In the genomic region with DNA sequence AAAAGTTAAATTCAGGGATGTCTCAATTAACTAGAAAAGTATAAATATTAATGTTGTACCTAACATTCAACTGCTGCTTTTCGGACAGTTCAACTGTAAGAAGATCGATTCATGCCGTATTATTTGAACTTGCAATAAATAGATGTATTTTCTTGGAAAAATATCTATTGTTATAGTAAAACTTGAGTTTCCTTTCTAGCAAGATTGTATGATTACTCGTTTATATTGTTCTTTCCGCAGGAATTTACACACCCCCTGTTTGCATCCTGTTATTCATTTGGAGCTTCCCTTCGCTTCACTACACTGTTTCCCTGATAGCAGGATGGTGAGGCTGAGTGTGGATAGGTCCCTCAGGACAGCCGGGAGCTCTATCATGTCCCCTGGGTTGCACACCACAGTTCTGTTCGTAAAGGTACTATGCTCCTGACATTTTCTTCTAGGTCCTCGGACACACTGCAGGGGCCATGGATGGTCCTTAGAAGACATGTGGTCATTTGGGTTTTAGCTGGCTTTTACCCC, we compare ENCODE assay signal across 19 mouse cellular contexts. TPM values are rescaled to one million over a fixed set of nuclear protein-coding genes. Genes with fewer than 3 reads are reported as not detected.
DNase-seq lines count a peak whose midpoint lies in the region; ATAC-seq and TF ChIP-seq lines count a peak whose summit lies in the region.
"Had no signal": no experiment of that assay in that cellular context is flagged by ENCODE, and none has a peak within 500 bp of the region (broad histone marks: within the 10 kb centered on the region; RNA-seq: fewer than 3 reads in every experiment).

No protein-coding gene starts in this region.

- 0 out of 2 replicates have a peak, but pooled peaks have one; percentile 33 for TF ChIP-seq EP300 in heart, postnatal 0 days (IDR thresholded peaks at IDR 0.05; ENCODE audit: low read depth)

- H3K27me3 ChIP-seq in heart, postnatal 0 days (ENCODE audit: control insufficient read depth, insufficient read depth, low read length) = no peaks in the 10 kb centered on the region
- H3K27me3 ChIP-seq in embryonic facial prominence, embryonic 10.5 days (replicated peaks; ENCODE audit: low read depth, poor library complexity, severe bottlenecking) = no peaks in the 10 kb centered on the region
- H3K27me3 ChIP-seq: embryonic facial prominence, embryonic 13.5 days; liver, embryonic 13.5 days had no signal

- peak overlapping the region; percentile 25; the same call in 1 of the 2 replicates for H3K27ac ChIP-seq in heart, postnatal 0 days (ENCODE audit: low read depth)
- peak overlapping the region; percentile 76 for H3K27ac ChIP-seq in brown adipose tissue, adult 24 weeks (replicated peaks; ENCODE audit: low read depth, low read length)
- no peak overlapping the region for H3K27ac ChIP-seq in embryonic facial prominence, embryonic 10.5 days (replicated peaks)
- H3K27ac ChIP-seq: embryonic facial prominence, embryonic 13.5 days; hindbrain, embryonic 14.5 days; liver, embryonic 13.5 days; stomach, postnatal 0 days had no signal

- H3K36me3 ChIP-seq in heart, postnatal 0 days (replicated peaks; ENCODE audit: control insufficient read depth, insufficient read depth, low read length) = no peaks in the 10 kb centered on the region
- H3K36me3 ChIP-seq in embryonic facial prominence, embryonic 10.5 days (replicated peaks) = no peaks in the 10 kb centered on the region
- H3K36me3 ChIP-seq: embryonic facial prominence, embryonic 13.5 days had no signal

- no peak for TF ChIP-seq CTCF in heart, postnatal 0 days (IDR thresholded peaks at IDR 0.05; ENCODE audit: low read depth)

- ATAC-seq in heart, postnatal 0 days (ENCODE audit: insufficient read depth, low read depth) = peak; percentile 33; the same call in 1 of the 2 replicates
- ATAC-seq: forebrain, embryonic 14.5 days had no signal

- no peak overlapping the region for H3K9ac ChIP-seq in heart, postnatal 0 days (replicated peaks; ENCODE audit: low read depth, low read length)
- H3K9ac ChIP-seq: embryonic facial prominence, embryonic 13.5 days; hindbrain, embryonic 14.5 days; liver, embryonic 13.5 days had no signal

- no peaks in the 10 kb centered on the region for H3K4me1 ChIP-seq in heart, postnatal 0 days (ENCODE audit: control insufficient read depth, insufficient read depth)
- peaks cover 14% of the 10 kb centered on the region for H3K4me1 ChIP-seq in brown adipose tissue, adult 24 weeks (ENCODE audit: control insufficient read depth, insufficient read depth, insufficient read length, low read length)
- no peaks in the 10 kb centered on the region for H3K4me1 ChIP-seq in embryonic facial prominence, embryonic 10.5 days
- H3K4me1 ChIP-seq: embryonic facial prominence, embryonic 13.5 days had no signal

- no peak overlapping the region for H3K4me3 ChIP-seq in heart, postnatal 0 days (ENCODE audit: low read depth, low read length)
- no peak overlapping the region for H3K4me3 ChIP-seq in brown adipose tissue, adult 24 weeks (ENCODE audit: insufficient read depth, low read depth, low read length)
- no peak overlapping the region for H3K4me3 ChIP-seq in embryonic facial prominence, embryonic 10.5 days
- H3K4me3 ChIP-seq: embryonic facial prominence, embryonic 13.5 days; liver, embryonic 13.5 days had no signal

- peak; percentile 4 for DNase-seq in adrenal gland, postnatal 10 days
- DNase-seq in adrenal gland, adult 2 months = no peak
- no peak for DNase-seq in heart, postnatal 0 days (ENCODE audit: low spot score)
- no peak for DNase-seq in heart, postnatal 4 days
- DNase-seq in lung, postnatal 10 days = peak; percentile 50
- no peak for DNase-seq in urinary bladder, adult 2 months (ENCODE audit: low spot score)
- DNase-seq in embryonic facial prominence, embryonic 10.5 days (ENCODE audit: low spot score) = no peak
- DNase-seq: adrenal gland, adult 8-10 months; cerebellum, postnatal 10 days; kidney, postnatal 4 days; layer of hippocampus, adult 9-11 months; liver, embryonic 13.5 days; retina, postnatal 1 day had no signal

- WGBS in heart, postnatal 0 days = 65% methylated on average over 9 of the region's 9 CpGs
- 93% methylated on average over 9 of the region's 9 CpGs for WGBS in embryonic facial prominence, embryonic 10.5 days

- H3K9me3 ChIP-seq in heart, postnatal 0 days (replicated peaks; ENCODE audit: control insufficient read depth, low read length) = no peaks in the 10 kb centered on the region
- H3K9me3 ChIP-seq in embryonic facial prominence, embryonic 10.5 days = no peaks in the 10 kb centered on the region
- H3K9me3 ChIP-seq: embryonic facial prominence, embryonic 13.5 days; liver, embryonic 13.5 days had no signal

- H3K4me2 ChIP-seq in heart, postnatal 0 days (ENCODE audit: low read depth, low read length) = no peak overlapping the region
- H3K4me2 ChIP-seq: embryonic facial prominence, embryonic 13.5 days; hindbrain, embryonic 14.5 days; liver, embryonic 13.5 days; midbrain, embryonic 11.5 days had no signal

RNA-seq across cellular contexts. Expression of a gene that starts 12.2 kb away (rescaled TPM):
- 10 to 100 TPM; 11.8 to 13.3 TPM for total RNA-seq in adrenal gland, postnatal 10 days (2021)
- total RNA-seq in adrenal gland, adult 2 months (2021) = 1 to 10 TPM; 2.4 to 4.3 TPM
- polyA plus RNA-seq in adrenal gland, adult 2 months (2012; rRNA removed) = 1.6 TPM in 2 replicates
- total RNA-seq in heart, postnatal 0 days (2014; rRNA removed; ENCODE audit: low replicate concordance) = 6.6 and 7.1 TPM in 2 replicates
- polyA plus RNA-seq in heart, postnatal 0 days (2015; fragmentation: Nextera tagmentation; extraction: Ambion mirVana) = 1.2 and 1.8 TPM in 2 replicates
- total RNA-seq in heart, postnatal 4 days (2021) = 1 to 10 TPM; 4.8 to 5.6 TPM
- 1.7 and 2.9 TPM in 2 replicates for polyA plus RNA-seq in brown adipose tissue, adult 24 weeks (2012; ENCODE audit: insufficient read depth, insufficient read length, missing spikeins)
- polyA plus RNA-seq in urinary bladder, adult 2 months (2012; rRNA removed) = 25.1 TPM in 2 replicates
- 1.6 and 1.8 TPM in 2 replicates for polyA plus RNA-seq in embryonic facial prominence, embryonic 10.5 days (2016; fragmentation: Nextera tagmentation; extraction: Ambion mirVana)

Comparison
In these comparisons a context has a peak if more than half of its experiments do, and no peak if none do; other contexts are left out.
1. DNase-seq: peak in adrenal gland, postnatal 10 days (single experiment) and lung, postnatal 10 days (single experiment); none in adrenal gland, adult 2 months (single experiment), heart, postnatal 0 days (single experiment), heart, postnatal 4 days (single experiment), urinary bladder, adult 2 months (single experiment) and embryonic facial prominence, embryonic 10.5 days (single experiment).